Mouse (Mus musculus): Measurements from ENCODE around the gene Prkcq. TPM values are rescaled to one million over a fixed set of nuclear protein-coding genes. Genes with fewer than 3 reads are reported as not detected.

Prkcq gene
- polyA plus RNA-seq, 1 experiment from 2014 or later, result 20.1 TPM

- no peak for ATAC-seq
- Histone ChIP-seq H3K4me3 (ENCODE audit: low read length) (no peak overlapping the region), H3K9ac (ENCODE audit: low read depth, low read length) (no peak overlapping the region), H3K4me1 (ENCODE audit: control insufficient read depth, insufficient read depth, low read depth, low read length) (no peaks in the 10 kb centered on the region), H3K27me3 (replicated peaks; ENCODE audit: control insufficient read depth, insufficient read depth, low read length) (no peaks in the 10 kb centered on the region), H3K27ac (ENCODE audit: low read depth, low read length) (no peak overlapping the region), H3K36me3 (ENCODE audit: control insufficient read depth, insufficient read depth, low read length) (no peaks in the 10 kb centered on the region), H3K4me2 (ENCODE audit: low read length) (no peak overlapping the region), H3K9me3 (ENCODE audit: control insufficient read depth, low read length) (no peaks in the 10 kb centered on the region)
- WGBS, result 91% methylated on average over 4 of the region's 4 CpGs
These were observed 82.5 kb downstream of the Prkcq start for GRCm38 (mm10) chr2:11254446-11254845.

- Histone ChIP-seq H3K9ac (ENCODE audit: low read depth, low read length) (no peak overlapping the region), H3K4me2 (ENCODE audit: low read length) (no peak overlapping the region), H3K27me3 (replicated peaks; ENCODE audit: control insufficient read depth, insufficient read depth, low read length) (no peaks in the 10 kb centered on the region), H3K4me3 (ENCODE audit: low read length) (no peak overlapping the region), H3K4me1 (ENCODE audit: control insufficient read depth, insufficient read depth, low read depth, low read length) (no peaks in the 10 kb centered on the region), H3K27ac (ENCODE audit: low read depth, low read length) (no peak overlapping the region), H3K9me3 (ENCODE audit: control insufficient read depth, low read length) (no peaks in the 10 kb centered on the region), H3K36me3 (ENCODE audit: control insufficient read depth, insufficient read depth, low read length) (no peaks in the 10 kb centered on the region)
- WGBS, result 82% methylated on average over 6 of the region's 6 CpGs
- ATAC-seq, result no peak
These were observed 85.4 kb downstream of the Prkcq start for GRCm38 (mm10) chr2:11257260-11257850.

GRCm38 (mm10) chr2:11258181-11258580 is 86.3 kb downstream of the Prkcq start:
- 85% methylated on average over 1 of the region's 1 CpGs for WGBS
- Histone ChIP-seq H3K27me3 (replicated peaks; ENCODE audit: control insufficient read depth, insufficient read depth, low read length) (no peaks in the 10 kb centered on the region), H3K4me3 (ENCODE audit: low read length) (no peak overlapping the region), H3K27ac (ENCODE audit: low read depth, low read length) (no peak overlapping the region), H3K4me2 (ENCODE audit: low read length) (no peak overlapping the region), H3K4me1 (ENCODE audit: control insufficient read depth, insufficient read depth, low read depth, low read length) (no peaks in the 10 kb centered on the region), H3K9ac (ENCODE audit: low read depth, low read length) (no peak overlapping the region), H3K9me3 (ENCODE audit: control insufficient read depth, low read length) (no peaks in the 10 kb centered on the region), H3K36me3 (ENCODE audit: control insufficient read depth, insufficient read depth, low read length) (no peaks in the 10 kb centered on the region)
- ATAC-seq, result no peak

DNA sequence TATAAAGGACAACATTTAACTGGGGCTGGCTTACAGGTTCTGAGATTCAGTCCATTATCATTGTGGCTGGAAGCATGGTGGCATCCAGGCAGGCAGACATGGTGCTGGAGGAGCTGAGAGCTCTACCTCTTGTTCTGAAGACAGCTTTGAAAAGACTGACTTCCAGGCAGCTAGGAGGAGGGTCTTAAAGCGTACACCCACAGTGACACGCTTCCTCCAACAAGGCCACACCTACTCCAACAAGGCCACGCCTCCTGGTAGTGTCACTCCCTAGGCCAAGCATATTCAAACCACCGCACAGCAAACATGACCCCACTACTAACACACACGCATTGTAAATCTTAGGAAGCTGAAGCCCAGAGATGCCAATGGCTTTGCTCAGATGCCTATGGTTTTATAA is 87.5 kb downstream of the Prkcq start:
- H3K4me3 ChIP-seq (ENCODE audit: low read length), result no peak overlapping the region
- no peaks in the 10 kb centered on the region for H3K4me1 ChIP-seq (ENCODE audit: control insufficient read depth, insufficient read depth, low read depth, low read length)
- H3K9ac ChIP-seq (ENCODE audit: low read depth, low read length), result no peak overlapping the region
- no peaks in the 10 kb centered on the region for H3K27me3 ChIP-seq (replicated peaks; ENCODE audit: control insufficient read depth, insufficient read depth, low read length)
- WGBS, result 93% methylated on average over 5 of the region's 5 CpGs
- H3K27ac ChIP-seq (ENCODE audit: low read depth, low read length), result no peak overlapping the region
- no peaks in the 10 kb centered on the region for H3K9me3 ChIP-seq (ENCODE audit: control insufficient read depth, low read length)
- no peak for ATAC-seq
- no peaks in the 10 kb centered on the region for H3K36me3 ChIP-seq (ENCODE audit: control insufficient read depth, insufficient read depth, low read length)
- no peak overlapping the region for H3K4me2 ChIP-seq (ENCODE audit: low read length)

- Histone ChIP-seq H3K9ac (ENCODE audit: low read depth, low read length) (no peak overlapping the region), H3K27ac (ENCODE audit: low read depth, low read length) (no peak overlapping the region), H3K4me2 (ENCODE audit: low read length) (no peak overlapping the region), H3K4me1 (ENCODE audit: control insufficient read depth, insufficient read depth, low read depth, low read length) (no peaks in the 10 kb centered on the region; the same call in 1 of the 2 replicates), H3K27me3 (replicated peaks; ENCODE audit: control insufficient read depth, insufficient read depth, low read length) (no peaks in the 10 kb centered on the region), H3K9me3 (ENCODE audit: control insufficient read depth, low read length) (no peaks in the 10 kb centered on the region), H3K4me3 (ENCODE audit: low read length) (no peak overlapping the region), H3K36me3 (ENCODE audit: control insufficient read depth, insufficient read depth, low read length) (no peaks in the 10 kb centered on the region)
- no peak for ATAC-seq
- 92% methylated on average over 5 of the region's 5 CpGs for WGBS
These were observed 92.9 kb downstream of the Prkcq start for GRCm38 (mm10) chr2:11264836-11265235.

- Histone ChIP-seq H3K27me3 (replicated peaks; ENCODE audit: control insufficient read depth, insufficient read depth, low read length) (no peaks in the 10 kb centered on the region), H3K4me1 (ENCODE audit: control insufficient read depth, insufficient read depth, low read depth, low read length) (no peaks in the 10 kb centered on the region; the same call in 1 of the 2 replicates), H3K4me2 (ENCODE audit: low read length) (no peak overlapping the region), H3K27ac (ENCODE audit: low read depth, low read length) (no peak overlapping the region), H3K36me3 (ENCODE audit: control insufficient read depth, insufficient read depth, low read length) (no peaks in the 10 kb centered on the region), H3K9me3 (ENCODE audit: control insufficient read depth, low read length) (no peaks in the 10 kb centered on the region), H3K4me3 (ENCODE audit: low read length) (no peak overlapping the region), H3K9ac (ENCODE audit: low read depth, low read length) (no peak overlapping the region)
- WGBS, result 78% methylated on average over 9 of the region's 9 CpGs
- ATAC-seq, result no peak
These were observed 93.5 kb downstream of the Prkcq start for GRCm38 (mm10) chr2:11265455-11265854.

- 67% methylated on average over 5 of the region's 5 CpGs for WGBS
- Histone ChIP-seq H3K9ac (ENCODE audit: low read depth, low read length) (no peak overlapping the region), H3K27me3 (replicated peaks; ENCODE audit: control insufficient read depth, insufficient read depth, low read length) (no peaks in the 10 kb centered on the region), H3K4me2 (ENCODE audit: low read length) (no peak overlapping the region), H3K9me3 (ENCODE audit: control insufficient read depth, low read length) (no peaks in the 10 kb centered on the region), H3K4me1 (ENCODE audit: control insufficient read depth, insufficient read depth, low read depth, low read length) (no peaks in the 10 kb centered on the region; the same call in 1 of the 2 replicates), H3K4me3 (ENCODE audit: low read length) (no peak overlapping the region), H3K36me3 (ENCODE audit: control insufficient read depth, insufficient read depth, low read length) (no peaks in the 10 kb centered on the region), H3K27ac (ENCODE audit: low read depth, low read length) (no peak overlapping the region)
- no peak for ATAC-seq
These were observed 94.4 kb downstream of the Prkcq start for GRCm38 (mm10) chr2:11266294-11266693.

GRCm38 (mm10) chr2:11278965-11279364 is 107.1 kb downstream of the Prkcq start:
- Histone ChIP-seq H3K27ac (ENCODE audit: low read depth, low read length) (no peak overlapping the region), H3K4me3 (ENCODE audit: low read length) (no peak overlapping the region), H3K4me1 (ENCODE audit: control insufficient read depth, insufficient read depth, low read depth, low read length) (no peaks in the 10 kb centered on the region), H3K4me2 (ENCODE audit: low read length) (no peak overlapping the region), H3K27me3 (replicated peaks; ENCODE audit: control insufficient read depth, insufficient read depth, low read length) (no peaks in the 10 kb centered on the region), H3K9ac (ENCODE audit: low read depth, low read length) (no peak overlapping the region), H3K36me3 (ENCODE audit: control insufficient read depth, insufficient read depth, low read length) (no peaks in the 10 kb centered on the region), H3K9me3 (ENCODE audit: control insufficient read depth, low read length) (no peaks in the 10 kb centered on the region)
- ATAC-seq, result no peak
- 74% methylated on average over 7 of the region's 7 CpGs for WGBS

DNA sequence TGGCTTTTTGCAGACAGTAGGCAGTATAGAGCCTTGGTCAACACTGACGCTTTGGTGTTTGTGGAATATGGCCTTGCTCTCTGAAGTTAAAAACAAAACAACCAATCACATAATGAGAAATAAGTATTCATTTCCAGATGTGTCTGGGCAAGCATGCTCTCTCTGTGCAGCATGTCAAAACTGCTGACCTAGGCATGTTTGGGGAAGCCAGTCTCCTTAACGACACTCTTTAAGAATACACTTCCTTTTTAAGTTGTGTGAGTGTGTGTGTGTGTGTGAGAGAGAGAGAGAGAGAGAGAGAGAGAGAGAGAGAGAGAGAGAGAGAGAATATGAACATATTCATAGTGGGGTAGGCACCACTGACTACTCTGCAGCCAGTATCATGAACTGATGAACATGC is 108.3 kb downstream of the Prkcq start:
- H3K27ac ChIP-seq (ENCODE audit: low read depth, low read length), result no peak overlapping the region
- no peaks in the 10 kb centered on the region for H3K36me3 ChIP-seq (ENCODE audit: control insufficient read depth, insufficient read depth, low read length)
- no peaks in the 10 kb centered on the region for H3K27me3 ChIP-seq (replicated peaks; ENCODE audit: control insufficient read depth, insufficient read depth, low read length)
- no peak for ATAC-seq
- whole genome bisulfite sequencing, result 81% methylated on average over 2 of the region's 2 CpGs
- H3K4me2 ChIP-seq (ENCODE audit: low read length), result no peak overlapping the region
- H3K9me3 ChIP-seq (ENCODE audit: control insufficient read depth, low read length), result no peaks in the 10 kb centered on the region
- H3K4me3 ChIP-seq (ENCODE audit: low read length), result no peak overlapping the region
- no peak overlapping the region for H3K9ac ChIP-seq (ENCODE audit: low read depth, low read length)
- H3K4me1 ChIP-seq (ENCODE audit: control insufficient read depth, insufficient read depth, low read depth, low read length), result no peaks in the 10 kb centered on the region

Data from hindbrain, embryonic 16.5 days (tissue).